Mouse (Mus musculus) limb, embryonic 14.5 days (tissue): ENCODE measurements around the gene Apopt1. TPM values are rescaled to one million over a fixed set of nuclear protein-coding genes. Genes with fewer than 3 reads are reported as not detected.
"Not testable (repeated sequence)": the region's sequence is repeated elsewhere in the genome, so short reads cannot be mapped to it uniquely, and the experiment has no call there.

Experiments
- ATAC-seq: fragments of 200-750 bp; cut with Nextera tagmentation; 2 replicates; pipeline ENCODE4 v1.8.0; 2017; ENCODE audit warnings: low read depth, moderate number of reproducible peaks, moderate TSS enrichment; ENCODE audit not compliant: low FRiP score
- DNase-seq: peaks from one replicate; pipeline ENCODE4 v3.0.0-alpha.2; 2015; ENCODE audit warnings: low spot score
- H3K27ac ChIP-seq: fragments of 300-500 bp; sonication (generic); replicated peaks from 2 replicates; pipeline ENCODE4 v1.5.1; 2014; ENCODE audit warnings: low read depth, mild to moderate bottlenecking, low read length, moderate library complexity, mixed read lengths
- H3K27me3 ChIP-seq: fragments of 300-500 bp; sonication (generic); 2 replicates; pipeline ENCODE4 v1.6.1; 2014; ENCODE audit warnings: low read length, mixed read lengths; ENCODE audit not compliant: control insufficient read depth, insufficient read depth
- H3K36me3 ChIP-seq: fragments of 300-500 bp; sonication (generic); 2 replicates; pipeline ENCODE4 v1.6.1; 2014; ENCODE audit warnings: mild to moderate bottlenecking, low read length, moderate library complexity, mixed read lengths; ENCODE audit not compliant: control insufficient read depth, insufficient read depth
- H3K4me1 ChIP-seq: fragments of 300-500 bp; sonication (generic); 2 replicates; pipeline ENCODE4 v1.6.1; 2014; ENCODE audit warnings: antibody characterized with exemption, low read length, mixed read lengths; ENCODE audit not compliant: control insufficient read depth, insufficient read depth
- H3K4me2 ChIP-seq: fragments of 300-500 bp; sonication (generic); replicated peaks from 2 replicates; pipeline ENCODE4 v1.6.1; 2014; ENCODE audit warnings: low read depth, mild to moderate bottlenecking, low read length, moderate library complexity; ENCODE audit not compliant: severe bottlenecking
- H3K4me3 ChIP-seq: fragments of 300-500 bp; sonication (generic); replicated peaks from 2 replicates; pipeline ENCODE4 v1.5.1; 2014; ENCODE audit warnings: low read length
- H3K9ac ChIP-seq: fragments of 300-500 bp; sonication (generic); 2 replicates; pipeline ENCODE4 v1.6.1; 2014; ENCODE audit warnings: mild to moderate bottlenecking, low read depth, low read length, moderate library complexity; ENCODE audit not compliant: severe bottlenecking
- H3K9me3 ChIP-seq: fragments of 300-500 bp; sonication (generic); 2 replicates; pipeline ENCODE4 v1.6.1; 2016; ENCODE audit warnings: low read length; ENCODE audit not compliant: control insufficient read depth
- POLR2A ChIP-seq: fragments of 200-500 bp; IDR thresholded peaks from 2 replicates; pipeline ENCODE4 v1.8.0; 2012; ENCODE audit warnings: inconsistent platforms, mild to moderate bottlenecking, moderate library complexity, borderline replicate concordance; ENCODE audit not compliant: insufficient read depth, insufficient read length; ENCODE audit errors: extremely low read depth
- WGBS: fragments of 180-500 bp; shearing (Covaris S2); extraction: QIAGEN DNeasy Blood & Tissue Kit; methylation state at CpG from one replicate; pipeline ENCODE4 v1.1.7; 2014; 5-methylcytosine and 5-hydroxymethylcytosine counted together
- polyA plus RNA-seq, 2 experiments: library from polyadenylated mRNA; depleted of rRNA in 1 of 2; stranded (reverse) in 1 of 2; unstranded in 1 of 2; fragments of >200 nt; fragmentation: Nextera tagmentation in 1 of 2; extraction: Ambion mirVana in 1 of 2; gene quantifications; 2 replicates each; pipeline versions ENCODE4 v1.2.1 to v1.2.3; 2012 to 2014

Gene Apopt1
- polyA plus RNA-seq, 2 experiments = 39.7 to 50.7 TPM

DNA sequence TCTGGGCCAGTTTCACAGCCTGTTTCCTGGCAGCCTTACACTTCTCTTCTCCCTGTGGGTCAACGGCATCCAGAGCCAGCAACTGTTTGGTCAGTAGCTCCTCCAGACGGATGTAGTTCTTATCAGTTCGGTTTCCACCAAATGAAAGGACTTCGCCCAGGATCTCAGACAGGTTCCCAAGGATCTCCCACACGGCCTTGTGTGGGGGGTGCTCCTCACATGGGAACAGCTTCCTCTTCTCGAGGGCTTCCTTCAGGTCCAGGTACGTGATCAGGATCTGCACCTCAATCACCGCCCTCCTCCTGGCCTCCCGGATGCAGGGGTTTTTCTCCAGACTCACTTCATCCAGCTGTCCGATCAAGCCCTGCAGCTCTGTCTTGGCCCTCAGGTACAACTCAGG is 3.0 kb upstream of the Apopt1 start:
- DNase-seq (no peak), ATAC-seq (no peak)
- no peak for TF ChIP-seq POLR2A
- Histone ChIP-seq H3K27ac (no peak overlapping the region), H3K9me3 (no peaks in the 10 kb centered on the region), H3K27me3 (no peaks in the 10 kb centered on the region), H3K4me1 (peaks cover 15% of the 10 kb centered on the region), H3K4me2 (no peak overlapping the region), H3K4me3 (no peak overlapping the region), H3K36me3 (peaks cover 38% of the 10 kb centered on the region), H3K9ac (no peak overlapping the region)
- 90% methylated on average over 10 of the region's 10 CpGs for WGBS

- ATAC-seq = peak; percentile 31
- peak overlapping the region; percentile 96 for H3K9ac ChIP-seq
- no peak for TF ChIP-seq POLR2A
- no peaks in the 10 kb centered on the region for H3K27me3 ChIP-seq
- H3K4me2 ChIP-seq = peak overlapping the region; percentile 87
- H3K4me3 ChIP-seq = peak overlapping the region; percentile 99
- H3K27ac ChIP-seq = peak overlapping the region; percentile 72
- H3K36me3 ChIP-seq = peaks cover 38% of the 10 kb centered on the region
- DNase-seq = no peak
- no peaks in the 10 kb centered on the region for H3K9me3 ChIP-seq
- WGBS = under 1% methylated on average over 25 of the region's 33 CpGs
- peaks cover 13% of the 10 kb centered on the region for H3K4me1 ChIP-seq
Measured at GRCm38 (mm10) chr12:111712476-111712875, 585 bp upstream of the Apopt1 start.

- Histone ChIP-seq H3K4me2 (peak overlapping the region; percentile 87), H3K4me1 (peaks cover 13% of the 10 kb centered on the region), H3K4me3 (peak overlapping the region; percentile 99), H3K36me3 (peaks cover 25% of the 10 kb centered on the region)
- not testable (repeated sequence) for H3K27me3 ChIP-seq, ATAC-seq, H3K9me3 ChIP-seq, H3K9ac ChIP-seq, DNase-seq, H3K27ac ChIP-seq
- 78% methylated on average over 6 of the region's 6 CpGs for WGBS
Measured at GRCm38 (mm10) chr12:111713880-111714279, 819 bp downstream of the Apopt1 start.

DNA sequence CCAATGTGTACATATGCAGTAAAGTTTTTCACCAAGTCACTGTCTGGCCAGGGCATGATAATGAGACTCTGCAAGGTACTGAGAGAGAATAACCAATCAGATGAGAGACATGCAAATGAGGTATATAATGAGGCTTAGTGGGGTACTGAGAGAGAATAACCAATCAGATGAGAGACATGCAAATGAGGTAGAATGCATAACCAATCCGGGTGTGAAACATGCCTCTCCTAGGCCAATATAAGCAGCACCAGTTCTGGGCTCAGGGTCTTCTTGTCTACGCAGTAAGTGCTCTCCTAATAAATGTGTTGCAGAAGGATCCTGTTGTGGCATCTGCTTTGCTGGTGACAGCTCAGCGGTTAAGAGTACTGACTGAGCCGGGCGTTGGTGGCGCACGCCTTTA is 3.4 kb downstream of the Apopt1 start:
- peaks cover 6% of the 10 kb centered on the region for H3K36me3 ChIP-seq
- WGBS = 95% methylated on average over 7 of the region's 7 CpGs
- no peak overlapping the region for H3K4me3 ChIP-seq
- DNase-seq (no peak), ATAC-seq (no peak)
- H3K27me3 ChIP-seq = no peaks in the 10 kb centered on the region
- no peak overlapping the region for H3K9ac ChIP-seq
- no peak overlapping the region for H3K4me2 ChIP-seq
- H3K9me3 ChIP-seq = no peaks in the 10 kb centered on the region
- H3K4me1 ChIP-seq = peaks cover 12% of the 10 kb centered on the region
- no peak overlapping the region for H3K27ac ChIP-seq
- no peak for TF ChIP-seq POLR2A

DNA sequence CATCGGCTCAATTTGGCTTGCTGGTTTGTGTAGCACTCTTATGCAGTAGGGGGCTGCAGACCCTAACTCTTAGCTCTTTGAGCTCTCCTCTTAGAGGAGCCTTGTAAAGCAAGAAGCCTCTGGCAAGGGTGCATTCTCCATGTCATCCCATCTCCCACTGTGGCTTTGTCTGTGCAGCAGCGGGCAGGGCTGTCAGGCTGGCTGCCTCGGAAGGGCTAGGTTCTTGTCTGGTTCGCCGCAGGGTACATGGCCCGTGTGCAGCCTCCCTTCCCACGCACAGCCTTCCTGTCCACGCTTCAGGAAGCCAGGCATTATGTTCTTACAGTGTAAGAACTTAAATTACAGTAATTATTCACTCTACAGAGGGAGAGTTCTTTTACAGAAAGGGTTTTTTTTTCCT is 5.6 kb downstream of the Apopt1 start:
- Histone ChIP-seq H3K27ac (no peak overlapping the region), H3K36me3 (peaks cover 9% of the 10 kb centered on the region), H3K9me3 (no peaks in the 10 kb centered on the region), H3K9ac (no peak overlapping the region), H3K27me3 (no peaks in the 10 kb centered on the region), H3K4me2 (0 out of 2 replicates have a peak overlapping the region, but pooled peaks have one; percentile 13), H3K4me1 (peaks cover 6% of the 10 kb centered on the region; the same call in 1 of the 2 replicates), H3K4me3 (no peak overlapping the region)
- 65% methylated on average over 8 of the region's 8 CpGs for WGBS
- ATAC-seq = no peak
- no peak for DNase-seq
- no peak for TF ChIP-seq POLR2A

- Histone ChIP-seq H3K27ac (no peak overlapping the region), H3K9ac (no peak overlapping the region), H3K4me2 (no peak overlapping the region), H3K4me1 (no peaks in the 10 kb centered on the region), H3K9me3 (no peaks in the 10 kb centered on the region), H3K4me3 (no peak overlapping the region), H3K27me3 (no peaks in the 10 kb centered on the region), H3K36me3 (peaks cover 18% of the 10 kb centered on the region)
- ATAC-seq (no peak), DNase-seq (no peak)
- TF ChIP-seq POLR2A = no peak
- WGBS = 88% methylated on average over 4 of the region's 4 CpGs
Measured at GRCm38 (mm10) chr12:111720222-111720621, 7.2 kb downstream of the Apopt1 start.
